Mouse (Mus musculus): ENCODE measurements around the gene Stx2. TPM values are rescaled to one million over a fixed set of nuclear protein-coding genes. Genes with fewer than 3 reads are reported as not detected.
"Not testable (repeated sequence)": the region's sequence is repeated elsewhere in the genome, so short reads cannot be mapped to it uniquely, and the experiment has no call there.

Stx2 gene
- total and polyA plus RNA-seq, 2 experiments from 2014 or later, result 14.6 to 36.8 TPM

- Histone ChIP-seq H3K9me3 (replicated peaks; ENCODE audit: control insufficient read depth, low read length) (no peaks in the 10 kb centered on the region), H3K4me3 (ENCODE audit: low read depth, low read length) (no peak overlapping the region), H3K27ac (ENCODE audit: low read depth) (no peak overlapping the region), H3K36me3 (replicated peaks; ENCODE audit: control insufficient read depth, insufficient read depth, low read length) (peaks cover 38% of the 10 kb centered on the region), H3K27me3 (ENCODE audit: control insufficient read depth, insufficient read depth, low read length) (no peaks in the 10 kb centered on the region), H3K4me2 (ENCODE audit: low read depth, low read length) (no peak overlapping the region), H3K4me1 (ENCODE audit: control insufficient read depth, insufficient read depth) (no peaks in the 10 kb centered on the region), H3K9ac (replicated peaks; ENCODE audit: low read depth, low read length) (no peak overlapping the region)
- no peak for ATAC-seq (ENCODE audit: insufficient read depth, low read depth)
- no peak for DNase-seq (ENCODE audit: low spot score)
- WGBS, result 78% methylated on average over 6 of the region's 6 CpGs
- TF ChIP-seq EP300 (IDR thresholded peaks at IDR 0.05; ENCODE audit: low read depth), result no peak
- TF ChIP-seq CTCF (IDR thresholded peaks at IDR 0.05; ENCODE audit: low read depth), result no peak
Measured at GRCm38 (mm10) chr5:128984536-128984935, 23.8 kb downstream of the Stx2 start.

- Histone ChIP-seq H3K27me3 (ENCODE audit: control insufficient read depth, insufficient read depth, low read length) (no peaks in the 10 kb centered on the region), H3K27ac (ENCODE audit: low read depth) (no peak overlapping the region), H3K9ac (replicated peaks; ENCODE audit: low read depth, low read length) (no peak overlapping the region), H3K4me3 (ENCODE audit: low read depth, low read length) (no peak overlapping the region), H3K36me3 (replicated peaks; ENCODE audit: control insufficient read depth, insufficient read depth, low read length) (peaks cover 18% of the 10 kb centered on the region; the same call in 1 of the 2 replicates), H3K4me2 (ENCODE audit: low read depth, low read length) (no peak overlapping the region), H3K9me3 (replicated peaks; ENCODE audit: control insufficient read depth, low read length) (no peaks in the 10 kb centered on the region), H3K4me1 (ENCODE audit: control insufficient read depth, insufficient read depth) (no peaks in the 10 kb centered on the region)
- ATAC-seq (ENCODE audit: insufficient read depth, low read depth), result peak; percentile 64
- WGBS, result 24% methylated on average over 12 of the region's 12 CpGs
- peak; percentile 26 for DNase-seq (ENCODE audit: low spot score)
- TF ChIP-seq CTCF (IDR thresholded peaks at IDR 0.05; ENCODE audit: low read depth) (peak; percentile 84), EP300 (IDR thresholded peaks at IDR 0.05; ENCODE audit: low read depth) (no peak)
Measured at GRCm38 (mm10) chr5:128981607-128982006, 26.8 kb downstream of the Stx2 start.

- H3K4me3 ChIP-seq (ENCODE audit: low read depth, low read length), result no peak overlapping the region
- H3K9ac ChIP-seq (replicated peaks; ENCODE audit: low read depth, low read length), result no peak overlapping the region
- TF ChIP-seq CTCF (IDR thresholded peaks at IDR 0.05; ENCODE audit: low read depth), result no peak
- no peak for TF ChIP-seq EP300 (IDR thresholded peaks at IDR 0.05; ENCODE audit: low read depth)
- H3K4me1 ChIP-seq (ENCODE audit: control insufficient read depth, insufficient read depth), result no peaks in the 10 kb centered on the region
- DNase-seq (ENCODE audit: low spot score), result no peak
- H3K36me3 ChIP-seq (replicated peaks; ENCODE audit: control insufficient read depth, insufficient read depth, low read length), result peaks cover 10% of the 10 kb centered on the region; the same call in 1 of the 2 replicates
- no peaks in the 10 kb centered on the region for H3K27me3 ChIP-seq (ENCODE audit: control insufficient read depth, insufficient read depth, low read length)
- H3K9me3 ChIP-seq (replicated peaks; ENCODE audit: control insufficient read depth, low read length), result no peaks in the 10 kb centered on the region
- H3K4me2 ChIP-seq (ENCODE audit: low read depth, low read length), result no peak overlapping the region
- 63% methylated on average over 7 of the region's 7 CpGs for WGBS
- H3K27ac ChIP-seq (ENCODE audit: low read depth), result no peak overlapping the region
- ATAC-seq (ENCODE audit: insufficient read depth, low read depth), result no peak
Measured at GRCm38 (mm10) chr5:128980857-128981256, 27.5 kb downstream of the Stx2 start.

- no peak for DNase-seq (ENCODE audit: low spot score)
- no peak overlapping the region for H3K4me2 ChIP-seq (ENCODE audit: low read depth, low read length)
- no peak overlapping the region for H3K27ac ChIP-seq (ENCODE audit: low read depth)
- H3K9ac ChIP-seq (replicated peaks; ENCODE audit: low read depth, low read length), result no peak overlapping the region
- no peak for TF ChIP-seq EP300 (IDR thresholded peaks at IDR 0.05; ENCODE audit: low read depth)
- no peak for TF ChIP-seq CTCF (IDR thresholded peaks at IDR 0.05; ENCODE audit: low read depth)
- no peak for ATAC-seq (ENCODE audit: insufficient read depth, low read depth)
- no peaks in the 10 kb centered on the region for H3K9me3 ChIP-seq (replicated peaks; ENCODE audit: control insufficient read depth, low read length)
- H3K4me1 ChIP-seq (ENCODE audit: control insufficient read depth, insufficient read depth), result no peaks in the 10 kb centered on the region
- no peaks in the 10 kb centered on the region for H3K27me3 ChIP-seq (ENCODE audit: control insufficient read depth, insufficient read depth, low read length)
- no peaks in the 10 kb centered on the region for H3K36me3 ChIP-seq (replicated peaks; ENCODE audit: control insufficient read depth, insufficient read depth, low read length)
- WGBS, result 95% methylated on average over 7 of the region's 7 CpGs
- no peak overlapping the region for H3K4me3 ChIP-seq (ENCODE audit: low read depth, low read length)
Measured at GRCm38 (mm10) chr5:128978957-128979356, 29.4 kb downstream of the Stx2 start.

- not testable (repeated sequence) for DNase-seq (ENCODE audit: low spot score); H3K9me3 ChIP-seq (replicated peaks; ENCODE audit: control insufficient read depth, low read length); H3K9ac ChIP-seq (replicated peaks; ENCODE audit: low read depth, low read length); H3K27me3 ChIP-seq (ENCODE audit: control insufficient read depth, insufficient read depth, low read length); H3K36me3 ChIP-seq (replicated peaks; ENCODE audit: control insufficient read depth, insufficient read depth, low read length); ATAC-seq (ENCODE audit: insufficient read depth, low read depth); H3K4me3 ChIP-seq (ENCODE audit: low read depth, low read length); H3K4me1 ChIP-seq (ENCODE audit: control insufficient read depth, insufficient read depth); H3K4me2 ChIP-seq (ENCODE audit: low read depth, low read length); H3K27ac ChIP-seq (ENCODE audit: low read depth)
- WGBS, result 63% methylated on average over 1 of the region's 1 CpGs
Measured at GRCm38 (mm10) chr5:128977466-128977865, 30.9 kb downstream of the Stx2 start.

GRCm38 (mm10) chr5:128976266-128976665 lies 32.1 kb downstream of the Stx2 start:
- Histone ChIP-seq H3K27ac (ENCODE audit: low read depth) (no peak overlapping the region), H3K9ac (replicated peaks; ENCODE audit: low read depth, low read length) (no peak overlapping the region), H3K4me1 (ENCODE audit: control insufficient read depth, insufficient read depth) (no peaks in the 10 kb centered on the region), H3K4me3 (ENCODE audit: low read depth, low read length) (no peak overlapping the region), H3K36me3 (replicated peaks; ENCODE audit: control insufficient read depth, insufficient read depth, low read length) (no peaks in the 10 kb centered on the region), H3K27me3 (ENCODE audit: control insufficient read depth, insufficient read depth, low read length) (no peaks in the 10 kb centered on the region), H3K9me3 (replicated peaks; ENCODE audit: control insufficient read depth, low read length) (no peaks in the 10 kb centered on the region), H3K4me2 (ENCODE audit: low read depth, low read length) (no peak overlapping the region)
- ATAC-seq (ENCODE audit: insufficient read depth, low read depth), result no peak
- WGBS, result 23% methylated on average over 4 of the region's 4 CpGs
- DNase-seq (ENCODE audit: low spot score), result no peak
- TF ChIP-seq CTCF (IDR thresholded peaks at IDR 0.05; ENCODE audit: low read depth), result peak; percentile 46
- no peak for TF ChIP-seq EP300 (IDR thresholded peaks at IDR 0.05; ENCODE audit: low read depth)
